Mouse (Mus musculus) heart, postnatal 0 days (tissue): ENCODE results near the gene Cdc45. TPM values are rescaled to one million over a fixed set of nuclear protein-coding genes. Genes with fewer than 3 reads are reported as not detected.

Source experiments
- ATAC-seq: fragments of 200-750 bp; cut with Nextera tagmentation; 2 replicates; pipeline ENCODE4 v1.8.0; 2017; ENCODE audit warnings: low read depth, moderate number of reproducible peaks, moderate library complexity; ENCODE audit not compliant: insufficient read depth
- DNase-seq: peaks from one replicate; pipeline ENCODE4 v3.0.0-alpha.2; 2016; ENCODE audit warnings: low spot score
- H3K27ac ChIP-seq: fragments of 300-500 bp; sonication (generic); 2 replicates; pipeline ENCODE4 v1.5.1; 2014; ENCODE audit warnings: low read depth, mild to moderate bottlenecking
- H3K27me3 ChIP-seq: fragments of 300-500 bp; sonication (generic); 2 replicates; pipeline ENCODE4 v1.6.1; 2014; ENCODE audit warnings: low read length, mixed read lengths; ENCODE audit not compliant: control insufficient read depth, insufficient read depth
- H3K36me3 ChIP-seq: fragments of 300-500 bp; sonication (generic); replicated peaks from 2 replicates; pipeline ENCODE4 v1.6.1; 2014; ENCODE audit warnings: low read length, mixed read lengths; ENCODE audit not compliant: control insufficient read depth, insufficient read depth
- H3K4me1 ChIP-seq: fragments of 300-500 bp; sonication (generic); 2 replicates; pipeline ENCODE4 v1.6.1; 2014; ENCODE audit warnings: antibody characterized with exemption; ENCODE audit not compliant: control insufficient read depth, insufficient read depth
- H3K4me2 ChIP-seq: fragments of 300-500 bp; sonication (generic); 2 replicates; pipeline ENCODE4 v1.6.1; 2014; ENCODE audit warnings: low read depth, mild to moderate bottlenecking, low read length, moderate library complexity
- H3K4me3 ChIP-seq: fragments of 300-500 bp; sonication (generic); 2 replicates; pipeline ENCODE4 v1.5.1; 2014; ENCODE audit warnings: low read depth, low read length
- H3K9ac ChIP-seq: fragments of 300-500 bp; sonication (generic); replicated peaks from 2 replicates; pipeline ENCODE4 v1.6.1; 2014; ENCODE audit warnings: low read depth, low read length, mixed read lengths
- H3K9me3 ChIP-seq: fragments of 300-500 bp; sonication (generic); replicated peaks from 2 replicates; pipeline ENCODE4 v1.6.1; 2016; ENCODE audit warnings: low read length; ENCODE audit not compliant: control insufficient read depth
- CTCF ChIP-seq: IDR thresholded peaks from 2 replicates; pipeline ENCODE4 v1.5.1; 2016; ENCODE audit warnings: antibody characterized with exemption, control low read depth, low read depth
- EP300 ChIP-seq: IDR thresholded peaks from 2 replicates; pipeline ENCODE4 v1.6.1; 2016; ENCODE audit warnings: antibody characterized with exemption, low read depth
- WGBS: fragments of 180-500 bp; shearing (Covaris S2); extraction: QIAGEN DNeasy Blood & Tissue Kit; methylation state at CpG from one replicate; pipeline ENCODE4 v1.1.7; 2014; 5-methylcytosine and 5-hydroxymethylcytosine counted together
- polyA plus RNA-seq: library from polyadenylated mRNA; unstranded; fragments of >200 nt; fragmentation: Nextera tagmentation; extraction: Ambion mirVana; gene quantifications from 2 replicates; pipeline ENCODE4 v1.2.1, GENCODE M21; 2015
- total RNA-seq: library from RNA; depleted of rRNA; stranded (reverse); fragments of >200 nt; gene quantifications from 2 replicates; pipeline ENCODE4 v1.2.3, GENCODE M21; 2014; ENCODE audit warnings: low replicate concordance

The Cdc45 gene
- total and polyA plus RNA-seq, 2 experiments from 2014 or later, result 10.3 to 16.3 TPM

DNA sequence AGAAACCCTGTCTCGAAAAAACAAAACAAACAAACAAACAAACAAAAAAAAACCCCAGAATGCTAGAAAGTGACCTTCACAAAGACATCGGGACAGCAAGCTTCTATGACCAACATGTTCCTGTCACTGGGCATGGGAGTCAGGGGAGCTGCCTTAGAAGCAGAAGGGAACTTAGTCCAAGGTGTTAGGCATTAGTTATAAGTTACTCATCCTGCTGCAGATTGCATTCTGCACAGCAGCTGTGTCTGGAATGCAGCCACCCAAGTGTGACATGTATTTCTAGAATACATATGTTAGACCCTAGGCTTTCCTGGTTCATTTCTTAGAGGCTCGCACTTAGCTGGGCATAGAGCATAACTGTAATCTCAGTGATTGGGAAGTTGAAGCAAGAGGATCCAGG lies 16.8 kb upstream of the Cdc45 start:
- Histone ChIP-seq H3K4me2 (no peak overlapping the region), H3K9ac (no peak overlapping the region), H3K27me3 (no peaks in the 10 kb centered on the region), H3K36me3 (peaks cover 85% of the 10 kb centered on the region), H3K9me3 (no peaks in the 10 kb centered on the region), H3K4me3 (no peak overlapping the region), H3K27ac (no peak overlapping the region), H3K4me1 (no peaks in the 10 kb centered on the region)
- DNase-seq (no peak), ATAC-seq (no peak)
- TF ChIP-seq CTCF, result no peak
- no peak for TF ChIP-seq EP300
- 88% methylated on average over 3 of the region's 3 CpGs for WGBS

GRCm38 (mm10) chr16:18822925-18823324 lies 11.1 kb upstream of the Cdc45 start:
- no peak overlapping the region for H3K9ac ChIP-seq
- TF ChIP-seq CTCF (no peak), EP300 (no peak)
- WGBS, result 85% methylated on average over 4 of the region's 4 CpGs
- no peaks in the 10 kb centered on the region for H3K9me3 ChIP-seq
- H3K36me3 ChIP-seq, result peaks cover 98% of the 10 kb centered on the region
- H3K27ac ChIP-seq, result no peak overlapping the region
- no peak for DNase-seq
- H3K4me2 ChIP-seq, result no peak overlapping the region
- H3K27me3 ChIP-seq, result no peaks in the 10 kb centered on the region
- no peak overlapping the region for H3K4me3 ChIP-seq
- no peak for ATAC-seq
- no peaks in the 10 kb centered on the region for H3K4me1 ChIP-seq

GRCm38 (mm10) chr16:18822356-18822755 lies 10.6 kb upstream of the Cdc45 start:
- H3K4me3 ChIP-seq, result no peak overlapping the region
- no peak overlapping the region for H3K9ac ChIP-seq
- no peaks in the 10 kb centered on the region for H3K9me3 ChIP-seq
- 58% methylated on average over 1 of the region's 1 CpGs for WGBS
- TF ChIP-seq CTCF (no peak), EP300 (no peak)
- H3K4me1 ChIP-seq, result no peaks in the 10 kb centered on the region
- no peak overlapping the region for H3K4me2 ChIP-seq
- DNase-seq (no peak), ATAC-seq (no peak)
- no peak overlapping the region for H3K27ac ChIP-seq
- no peaks in the 10 kb centered on the region for H3K27me3 ChIP-seq
- peaks cover 98% of the 10 kb centered on the region for H3K36me3 ChIP-seq

GRCm38 (mm10) chr16:18812385-18812910 lies 661 bp upstream of the Cdc45 start:
- TF ChIP-seq EP300 (no peak), CTCF (no peak)
- H3K27me3 ChIP-seq, result no peaks in the 10 kb centered on the region
- peaks cover 49% of the 10 kb centered on the region for H3K36me3 ChIP-seq
- peaks cover 14% of the 10 kb centered on the region for H3K4me1 ChIP-seq
- DNase-seq (no peak), ATAC-seq (peak; percentile 14)
- peak overlapping the region; percentile 83 for H3K27ac ChIP-seq
- 1% methylated on average over 31 of the region's 31 CpGs for WGBS
- peak overlapping the region; percentile 81 for H3K9ac ChIP-seq
- peak overlapping the region; percentile 71 for H3K4me3 ChIP-seq
- H3K9me3 ChIP-seq, result no peaks in the 10 kb centered on the region
- peak overlapping the region; percentile 92 for H3K4me2 ChIP-seq

DNA sequence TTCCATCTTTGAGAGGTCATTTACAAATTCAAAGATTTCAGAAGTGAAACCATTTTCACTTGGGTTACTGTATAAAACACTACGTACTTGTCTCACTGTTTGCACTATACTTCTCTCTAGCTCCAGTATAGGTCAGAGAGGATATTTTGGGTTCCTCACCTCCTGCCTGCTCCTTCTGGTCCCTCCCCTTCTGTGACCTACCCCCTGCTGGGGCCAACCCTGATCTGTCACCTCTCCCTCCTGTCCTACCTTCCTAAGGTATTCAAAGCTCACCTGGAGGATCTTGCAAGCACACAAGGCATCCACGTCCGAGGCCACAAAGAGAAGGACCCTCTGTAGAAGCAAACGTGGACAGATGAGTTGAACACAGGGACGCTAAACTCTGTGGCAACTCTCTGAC lies 755 bp downstream of the Cdc45 start:
- ATAC-seq (no peak), DNase-seq (no peak)
- Histone ChIP-seq H3K4me2 (peak overlapping the region; percentile 92), H3K9ac (peak overlapping the region; percentile 54), H3K4me3 (peak overlapping the region; percentile 71), H3K27ac (peak overlapping the region; percentile 83), H3K9me3 (no peaks in the 10 kb centered on the region), H3K36me3 (peaks cover 48% of the 10 kb centered on the region), H3K4me1 (peaks cover 14% of the 10 kb centered on the region), H3K27me3 (no peaks in the 10 kb centered on the region)
- TF ChIP-seq EP300 (no peak), CTCF (no peak)
- 6% methylated on average over 5 of the region's 5 CpGs for WGBS

DNA sequence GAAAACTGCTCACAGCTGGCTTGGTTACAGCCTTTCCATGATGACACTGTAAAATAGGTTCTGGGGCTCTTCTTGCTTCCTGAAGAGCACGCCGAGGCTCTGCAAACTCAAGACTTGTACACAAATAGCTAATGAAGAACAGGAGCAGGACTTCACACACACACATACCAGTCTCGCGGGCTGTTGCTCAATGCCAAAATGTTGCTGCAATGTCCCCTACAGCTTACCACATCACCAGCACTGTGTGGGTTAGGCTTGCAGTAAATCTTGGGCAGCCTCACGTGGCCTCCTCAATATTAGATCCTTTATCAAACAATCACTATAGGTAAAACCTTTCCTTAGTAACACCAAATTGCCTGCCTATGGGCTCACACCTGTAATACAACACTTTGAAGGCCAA lies 2.8 kb downstream of the Cdc45 start:
- H3K9ac ChIP-seq, result no peak overlapping the region
- no peak overlapping the region for H3K4me3 ChIP-seq
- WGBS, result 89% methylated on average over 5 of the region's 5 CpGs
- no peak for TF ChIP-seq CTCF
- TF ChIP-seq EP300, result no peak
- H3K36me3 ChIP-seq, result peaks cover 42% of the 10 kb centered on the region
- H3K9me3 ChIP-seq, result no peaks in the 10 kb centered on the region
- H3K27me3 ChIP-seq, result no peaks in the 10 kb centered on the region
- DNase-seq (no peak), ATAC-seq (no peak)
- H3K27ac ChIP-seq, result no peak overlapping the region
- H3K4me2 ChIP-seq, result no peak overlapping the region
- peaks cover 14% of the 10 kb centered on the region for H3K4me1 ChIP-seq
